Mouse (Mus musculus): Measurements from ENCODE around the gene Zdhhc4.
A peak's percentile ranks its signal among the peaks of the same experiment; 100 is the strongest.

Gene Zdhhc4

DNA sequence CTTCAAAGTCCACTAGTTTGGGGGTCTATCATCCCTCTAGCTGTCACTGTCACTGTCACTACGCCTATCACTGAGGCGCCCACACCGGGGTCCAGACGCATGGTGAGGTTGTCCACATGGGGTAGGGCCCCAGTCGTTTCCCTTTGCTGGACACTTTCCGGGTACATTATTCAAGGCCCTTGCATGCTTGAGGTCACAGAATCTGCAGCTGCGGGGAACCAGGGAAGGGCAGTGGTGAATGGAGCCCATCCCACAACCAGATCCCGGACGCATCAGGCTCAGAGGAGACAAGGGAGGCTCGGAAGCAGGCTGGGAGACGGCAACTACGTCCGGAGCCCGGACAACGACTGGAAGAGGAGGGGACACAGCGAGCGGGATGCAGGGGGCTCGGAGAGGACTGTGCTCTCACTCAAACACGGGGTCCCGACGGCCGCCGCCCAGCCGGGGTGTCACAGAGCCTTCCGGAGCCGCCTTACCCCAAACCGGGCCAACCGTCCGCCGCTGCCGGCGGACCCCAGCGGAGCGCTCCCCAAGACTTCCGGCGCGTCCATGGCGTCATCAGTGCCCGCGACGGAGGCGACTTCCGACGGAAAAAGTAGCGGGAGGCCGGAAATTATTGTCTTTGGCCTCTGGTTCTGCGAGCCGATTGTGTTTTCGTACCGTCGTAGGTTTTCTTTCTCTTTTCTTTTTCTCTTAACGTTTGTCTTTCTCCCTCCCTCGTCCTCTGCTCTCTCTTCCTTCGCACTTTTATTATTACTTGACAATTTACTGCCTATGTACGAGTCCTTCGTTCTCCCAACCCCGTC, at the start of gene Zdhhc4:
TSS of gene Zdhhc4 (minus strand) at position 567 of the 806 bp plus-strand sequence.
- DNase-seq: peak; percentile 88

GRCm38 (mm10) chr5:143376156-143376555, 47.1 kb upstream of the Zdhhc4 start:
- peak; percentile 29 for DNase-seq

- peak; percentile 62 for DNase-seq
Measured at GRCm38 (mm10) chr5:143375242-143375641, 46.2 kb upstream of the Zdhhc4 start.

DNA sequence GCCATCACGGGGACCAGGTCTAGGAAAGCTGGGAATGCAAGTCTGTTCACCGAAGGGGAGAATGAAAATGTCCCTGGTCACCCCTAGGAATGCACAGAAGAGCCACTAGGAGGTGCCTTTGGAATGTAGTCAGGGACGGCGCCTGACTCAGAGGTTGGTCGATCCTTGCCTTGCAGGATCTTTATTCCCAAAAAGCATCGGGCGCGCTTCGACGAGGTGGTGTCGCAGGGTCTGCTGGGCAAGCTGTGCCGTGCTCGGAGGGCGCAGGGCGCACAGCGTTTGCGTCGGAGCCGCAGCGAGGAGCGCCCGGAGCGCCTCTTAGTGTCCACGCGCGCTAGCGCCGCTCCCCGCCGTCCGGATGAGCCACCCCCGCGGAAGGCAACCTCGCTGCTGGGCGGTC, 43.8 kb upstream of the Zdhhc4 start:
- no peak for DNase-seq

DNA sequence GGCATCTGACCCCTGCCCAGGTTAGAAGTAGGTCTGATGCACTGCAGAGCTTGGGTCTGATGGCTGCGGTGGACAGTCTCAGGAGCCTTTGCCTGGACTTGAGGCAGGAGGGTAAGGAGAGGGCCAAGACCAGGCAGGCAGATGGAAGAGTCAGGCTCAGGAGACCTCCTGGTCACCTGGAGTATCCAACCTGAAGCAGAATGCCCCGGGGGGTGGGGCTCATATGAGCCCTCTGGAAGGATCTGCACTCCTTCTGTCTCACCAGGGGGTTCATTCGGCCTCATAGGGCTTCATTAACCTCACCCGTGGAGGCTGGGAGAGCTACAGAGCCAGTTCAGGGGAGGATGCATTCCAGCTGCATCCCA, 42.1 kb upstream of the Zdhhc4 start:
- no peak for DNase-seq

DNA sequence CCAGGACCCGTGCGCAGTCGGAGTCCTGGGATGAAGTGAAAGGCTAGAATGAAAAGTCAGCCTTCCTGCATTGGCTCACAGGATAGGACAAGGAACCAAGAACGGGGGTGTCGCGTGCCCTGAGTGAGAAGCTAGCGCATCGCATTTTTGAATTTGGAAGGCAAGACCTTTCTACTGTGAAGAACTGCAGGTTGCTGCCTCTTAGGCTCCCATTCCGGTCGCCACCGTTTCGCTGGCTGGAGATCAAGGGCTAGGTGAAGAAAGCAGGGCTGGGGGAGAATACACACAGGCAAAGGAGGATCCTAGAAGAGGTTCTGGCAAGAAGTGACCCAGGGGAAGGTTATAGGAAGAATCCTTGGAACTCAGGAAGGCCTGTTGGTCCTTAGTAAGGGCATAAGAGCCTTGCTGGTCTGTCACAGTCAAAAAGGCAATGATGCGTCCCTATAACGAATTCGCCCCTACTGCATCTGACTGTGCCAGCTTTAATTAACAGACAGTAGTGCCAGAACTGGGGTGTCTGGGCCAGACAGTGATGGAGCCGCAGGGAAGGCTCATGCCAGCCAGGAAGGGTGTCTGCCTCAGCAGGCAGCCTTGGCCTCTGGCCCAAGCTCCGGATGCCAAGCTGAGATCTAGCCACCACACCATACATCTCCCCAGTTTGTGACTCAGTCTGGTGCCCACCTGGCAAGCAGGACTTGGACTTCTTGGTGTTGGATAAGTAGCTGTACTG, 41.5 kb upstream of the Zdhhc4 start:
- DNase-seq: no peak

DNA sequence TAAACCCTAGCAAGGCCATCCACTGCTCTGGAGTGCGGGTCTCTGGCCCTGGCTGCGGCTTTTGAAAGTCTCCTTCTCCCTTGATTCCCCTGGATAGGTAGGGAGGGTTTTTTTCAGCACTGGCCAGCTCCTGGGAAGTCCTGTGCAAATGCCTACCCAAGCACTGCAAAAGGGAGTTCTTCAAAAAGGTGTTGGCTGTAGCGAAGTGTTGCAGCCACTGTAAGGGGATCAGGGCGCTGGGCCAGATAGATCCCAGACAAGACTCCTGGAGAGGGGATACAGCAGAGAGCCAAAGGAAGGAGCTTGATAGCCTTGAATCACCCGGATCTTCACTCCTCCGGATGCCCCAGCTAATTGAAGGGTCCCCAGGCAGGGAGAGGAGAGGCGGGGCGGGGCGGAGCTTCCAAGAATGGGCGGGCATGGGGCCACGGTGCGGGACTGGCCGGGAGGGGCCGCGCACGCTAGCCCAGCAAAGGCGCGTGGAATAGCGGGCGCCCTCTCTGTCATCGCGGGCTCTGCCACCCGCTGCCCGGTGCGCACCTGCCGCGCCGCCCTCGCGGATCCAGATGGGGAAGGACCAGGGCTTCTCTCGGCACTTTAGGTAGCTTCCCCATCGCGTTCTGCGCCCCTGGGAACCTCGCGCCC, 40.7 kb upstream of the Zdhhc4 start:
- no peak for DNase-seq

DNA sequence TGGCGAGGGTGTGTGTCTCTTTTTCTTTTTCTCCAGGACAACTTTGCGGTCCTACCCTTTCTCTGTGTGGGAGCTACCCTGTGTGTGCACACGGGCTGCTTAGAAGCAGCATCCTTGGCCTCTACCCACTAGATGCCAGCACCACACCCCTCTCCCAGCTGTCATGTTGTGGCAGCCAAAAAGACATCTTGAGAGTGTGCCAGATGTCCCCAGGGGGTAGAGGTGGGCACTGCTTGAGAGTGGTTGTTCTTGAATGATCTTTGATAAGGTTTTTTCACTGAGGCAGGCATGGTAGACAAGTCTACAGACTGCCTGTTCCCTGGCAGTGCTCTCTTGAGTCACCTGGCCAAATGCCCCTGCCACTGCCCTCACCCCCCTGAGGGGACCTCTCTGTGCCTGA, 38.9 kb upstream of the Zdhhc4 start:
- DNase-seq: no peak

DNA sequence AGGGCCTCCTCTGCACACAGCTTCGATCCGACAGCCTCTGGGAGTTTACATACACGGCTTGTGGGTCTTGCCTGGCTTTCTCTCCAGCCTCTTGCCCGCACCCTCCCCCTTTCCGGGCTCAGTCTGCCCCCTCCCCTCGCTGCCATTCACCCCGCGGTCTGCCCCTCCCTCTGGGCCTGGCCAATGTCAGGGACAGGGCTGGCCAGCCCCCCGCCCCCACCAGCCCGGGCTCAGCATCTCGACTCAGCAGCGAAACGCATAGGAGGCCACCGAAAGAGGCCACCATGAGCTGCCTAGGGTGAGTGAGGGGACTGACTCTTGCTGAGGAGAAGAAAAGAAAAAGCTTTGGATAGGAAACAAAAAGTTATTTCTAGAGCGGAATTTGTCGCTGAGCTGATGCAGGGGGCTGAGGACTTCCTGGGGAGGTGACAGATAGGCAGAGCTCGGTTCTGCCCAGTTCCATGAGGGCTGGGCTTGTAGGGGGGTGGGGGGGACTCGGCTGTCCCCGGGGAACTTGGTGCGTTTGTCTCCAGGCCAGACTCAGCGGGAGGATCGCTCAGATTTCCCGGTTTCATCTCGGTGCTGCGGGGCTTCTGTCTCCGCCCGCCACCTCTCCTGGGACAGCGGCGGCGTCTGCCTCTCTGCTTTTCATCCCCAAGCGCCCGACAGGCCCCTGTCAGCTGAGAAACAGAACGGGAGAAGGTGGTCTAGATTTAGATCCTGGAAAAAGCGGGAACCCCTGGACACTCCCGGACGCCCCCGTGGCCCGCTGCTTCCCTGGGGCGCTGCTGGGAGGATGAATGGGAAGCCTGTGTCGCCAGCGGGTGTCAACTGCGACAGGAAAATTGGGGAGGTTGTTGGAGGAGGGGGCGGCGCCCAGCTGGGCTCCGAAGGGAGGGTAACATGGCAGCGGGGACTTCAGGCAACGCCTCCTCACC, 34.9 kb upstream of the Zdhhc4 start:
- peak; percentile 39 for DNase-seq

- no peak for DNase-seq
Measured at GRCm38 (mm10) chr5:143361428-143361827, 32.4 kb upstream of the Zdhhc4 start.

- peak; percentile 33 for DNase-seq
Measured at GRCm38 (mm10) chr5:143360000-143360399, 30.9 kb upstream of the Zdhhc4 start.

GRCm38 (mm10) chr5:143359263-143359662, 30.2 kb upstream of the Zdhhc4 start:
- no peak for DNase-seq

DNA sequence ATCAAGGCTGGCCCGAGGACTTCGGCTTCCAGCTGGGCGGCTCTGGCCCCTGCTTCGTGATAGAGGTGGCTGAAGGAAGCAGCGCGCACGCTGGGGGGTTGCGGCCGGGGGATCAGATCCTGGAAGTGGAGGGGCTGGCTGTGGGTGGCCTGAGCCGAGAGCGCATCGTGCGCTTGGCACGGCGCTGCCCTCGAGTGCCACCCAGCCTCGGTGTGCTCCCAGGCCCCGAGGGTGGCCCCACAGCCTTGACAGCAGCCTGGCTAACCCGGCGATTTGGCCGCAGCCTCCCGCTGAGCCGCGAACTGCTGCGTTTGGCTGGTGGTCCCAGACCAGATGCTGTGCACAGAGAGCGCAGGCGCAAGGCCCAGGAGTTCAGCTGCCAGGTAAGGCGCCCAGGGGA, 28.5 kb upstream of the Zdhhc4 start:
- no peak for DNase-seq

DNA sequence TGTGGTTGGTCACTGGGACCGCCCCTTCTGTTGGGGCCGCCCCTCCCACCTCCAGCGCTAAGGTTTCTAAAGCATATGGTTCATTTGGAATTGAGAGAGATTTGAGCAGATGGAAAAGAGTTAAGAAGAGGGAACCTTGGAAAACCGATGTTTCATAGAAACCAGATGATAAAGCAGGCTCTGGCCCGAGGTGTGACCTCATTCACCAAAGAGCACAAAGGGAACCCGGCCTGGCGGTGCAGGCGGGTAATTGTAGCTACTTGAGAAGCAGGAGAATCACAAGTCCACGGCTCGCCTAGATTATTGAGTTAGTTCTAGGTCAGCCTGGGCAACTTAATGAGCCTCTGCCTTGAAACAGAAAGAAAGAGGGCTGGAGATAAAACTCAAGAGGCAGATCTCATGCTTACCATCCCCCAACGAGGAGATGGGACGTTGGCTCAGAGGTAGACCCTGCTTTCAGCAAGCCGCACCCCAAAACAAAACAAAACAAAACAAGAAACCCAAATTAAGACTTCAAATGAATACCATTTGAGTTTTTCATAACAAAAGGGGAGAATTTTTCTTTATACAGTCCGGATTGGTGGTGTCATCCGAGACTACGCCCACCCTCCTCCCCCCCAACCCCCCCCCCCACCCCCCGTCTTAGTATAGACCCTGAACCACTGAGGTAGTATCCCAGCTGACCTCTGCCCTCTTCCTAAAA, 27.8 kb upstream of the Zdhhc4 start, which contains the start of gene Grid2ip:
TSS of gene Grid2ip (plus strand) at position 653 of the 703 bp plus-strand sequence.
- no peak for DNase-seq

DNA sequence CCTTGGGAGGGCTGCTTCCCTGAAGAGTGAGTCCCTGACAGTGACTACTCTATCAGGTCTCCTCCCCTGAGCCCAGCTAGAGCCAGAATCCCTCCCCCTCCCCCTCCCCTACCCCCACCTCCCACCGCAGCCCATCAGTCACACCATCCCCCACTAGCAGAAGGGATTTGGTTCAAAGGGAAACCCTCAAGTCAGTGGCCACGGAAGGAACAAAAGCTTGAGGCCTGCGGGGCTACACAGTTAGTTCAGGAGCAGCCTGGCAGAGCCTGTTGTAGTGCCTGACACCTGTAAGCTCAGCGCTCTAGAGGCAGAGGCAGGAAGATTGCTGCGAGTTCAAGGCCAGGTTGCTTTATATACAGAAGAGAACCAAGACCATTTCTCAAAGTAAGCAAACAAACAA, 27.0 kb upstream of the Zdhhc4 start:
- DNase-seq: no peak

DNA sequence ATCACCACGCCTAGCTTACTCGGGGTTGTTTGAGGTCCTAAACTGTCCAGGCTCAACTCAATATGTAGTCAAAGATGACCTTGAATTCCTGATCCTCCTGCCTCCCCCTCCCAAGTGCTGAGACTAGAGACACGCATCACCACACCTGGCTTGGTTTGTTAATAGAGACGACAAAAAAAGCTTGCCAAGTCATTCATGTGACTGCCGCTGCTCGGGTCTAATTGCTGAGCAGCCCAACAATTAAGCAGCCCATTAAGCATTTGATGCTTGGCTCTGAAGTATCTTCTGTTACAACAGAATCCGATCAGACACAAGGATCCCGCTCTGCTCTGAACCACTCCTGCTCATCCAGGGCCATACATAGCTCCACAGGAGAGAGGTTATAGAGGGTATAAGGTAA, 17.3 kb upstream of the Zdhhc4 start:
- DNase-seq: no peak

DNA sequence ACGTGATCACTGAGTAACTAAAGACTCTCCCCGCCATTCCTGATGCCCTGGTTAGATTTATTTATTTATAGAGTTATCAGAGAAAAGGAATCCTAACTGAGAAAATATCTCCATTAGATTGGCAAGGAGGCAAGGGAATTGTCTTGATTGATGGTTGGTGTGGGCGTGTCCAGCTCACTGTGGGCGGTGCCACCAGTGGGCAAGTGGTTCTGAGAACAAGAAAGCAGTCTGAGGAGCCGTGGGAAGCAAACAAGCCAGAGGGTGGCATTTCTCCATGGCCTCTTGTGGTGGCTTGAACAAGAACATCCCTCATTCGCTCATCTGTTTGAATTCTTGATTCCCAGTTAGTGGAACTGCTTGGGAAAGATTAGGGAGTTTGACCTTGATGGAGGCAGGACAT, 10.5 kb upstream of the Zdhhc4 start:
- no peak for DNase-seq

GRCm38 (mm10) chr5:143336559-143336958, 7.5 kb upstream of the Zdhhc4 start:
- no peak for DNase-seq

DNA sequence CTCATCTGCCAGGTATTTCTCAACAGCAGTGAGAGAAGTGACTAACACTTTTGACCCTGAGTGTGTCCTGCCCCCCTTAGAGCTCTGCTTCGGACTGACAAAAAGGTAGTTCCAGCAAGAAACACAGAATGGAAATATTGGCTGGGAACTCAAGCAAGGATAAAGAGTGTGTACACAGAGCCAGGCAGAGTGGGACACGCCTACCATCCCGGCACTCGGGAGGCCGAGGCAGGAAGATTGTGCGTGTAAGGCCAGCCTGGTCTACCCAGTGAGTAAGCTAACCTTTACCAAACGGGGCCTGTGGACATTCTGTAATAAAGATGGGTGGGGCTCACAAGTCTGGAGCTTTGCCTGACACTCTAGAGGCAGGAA, 6.0 kb upstream of the Zdhhc4 start:
- no peak for DNase-seq

- DNase-seq: no peak
Measured at GRCm38 (mm10) chr5:143334418-143335088, 5.5 kb upstream of the Zdhhc4 start.

- peak; percentile 67 for DNase-seq
Measured at GRCm38 (mm10) chr5:143333872-143334271, 4.8 kb upstream of the Zdhhc4 start.

- no peak for DNase-seq
Measured at GRCm38 (mm10) chr5:143317288-143317610, 11.8 kb downstream of the Zdhhc4 start.

All from liver (tissue).